Mouse (Mus musculus) embryo, embryonic 10.5 days (tissue): ENCODE measurements around the gene Paxx.

Experiments
- DNase-seq: peaks from one replicate; pipeline ENCODE4 v3.0.0-alpha.2; 2015; ENCODE audit warnings: low spot score

The Paxx gene

GRCm38 (mm10) chr2:25460551-25461309 is at the start of gene Paxx:
Paxx (minus strand) TSS chr2:25461094.
- peak; percentile 95 for DNase-seq

- DNase-seq = no peak
These were observed 49.0 kb upstream of the Paxx start for GRCm38 (mm10) chr2:25509912-25510311.

DNA sequence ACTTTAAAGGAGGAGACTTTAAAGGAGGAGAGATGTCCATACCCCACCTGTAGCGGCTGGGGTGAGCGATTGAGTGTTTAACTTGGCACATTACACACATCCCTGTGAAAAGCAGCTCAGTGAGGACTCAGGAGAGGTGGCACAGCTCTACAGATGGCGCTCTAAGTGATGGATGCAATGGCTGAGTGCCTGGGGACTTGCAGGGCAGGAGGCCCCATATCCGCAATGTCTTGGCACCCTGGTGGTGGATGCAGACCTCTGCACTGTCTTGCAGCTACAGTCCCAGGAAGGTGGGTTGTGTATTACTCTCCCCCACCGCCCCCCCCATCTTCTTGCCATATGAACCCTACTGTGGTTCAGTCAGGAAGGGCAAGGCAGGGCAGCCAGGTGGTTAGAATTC is 46.1 kb upstream of the Paxx start:
- DNase-seq = peak; percentile 29

DNA sequence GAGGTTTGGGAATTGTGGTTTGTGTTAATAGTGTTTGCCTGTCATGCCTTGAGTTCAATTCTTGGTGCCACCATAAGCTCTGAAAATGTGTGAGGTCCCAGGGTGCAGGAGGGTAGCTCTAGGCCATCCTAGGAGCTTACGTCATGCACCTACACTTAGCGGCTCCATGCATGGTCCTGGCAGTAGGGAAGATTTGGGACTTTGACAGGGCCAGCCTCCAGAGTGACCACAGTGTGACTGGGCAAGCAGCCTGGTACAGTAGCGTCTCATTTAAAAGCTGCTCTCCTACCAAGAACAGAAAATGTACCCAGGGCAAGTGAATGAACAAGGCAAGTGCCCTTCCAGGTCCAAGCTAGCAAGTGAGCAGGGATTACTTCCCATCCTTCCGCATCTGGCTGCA is 45.0 kb upstream of the Paxx start:
- DNase-seq = no peak

DNA sequence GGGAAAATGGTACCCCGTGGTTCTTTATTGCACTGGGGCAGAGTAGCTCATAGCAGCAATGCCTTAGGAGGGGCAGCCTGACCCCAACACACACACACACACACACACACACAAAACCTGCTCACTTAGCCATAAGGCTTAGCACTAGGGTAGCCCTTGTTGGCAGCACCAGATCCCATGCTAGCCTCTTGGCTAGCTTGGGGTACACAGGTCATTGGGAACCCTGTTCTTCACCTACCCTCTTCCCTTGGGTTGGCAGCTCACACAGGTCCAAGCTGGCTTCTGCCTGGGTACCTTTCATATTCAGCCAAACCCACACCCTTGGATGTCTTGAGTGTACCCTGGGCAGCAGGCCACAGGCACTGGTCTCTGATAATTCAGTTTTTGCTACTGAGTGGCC is 44.1 kb upstream of the Paxx start:
- no peak for DNase-seq

- no peak for DNase-seq
These were observed 43.6 kb upstream of the Paxx start for GRCm38 (mm10) chr2:25504538-25504937.

DNA sequence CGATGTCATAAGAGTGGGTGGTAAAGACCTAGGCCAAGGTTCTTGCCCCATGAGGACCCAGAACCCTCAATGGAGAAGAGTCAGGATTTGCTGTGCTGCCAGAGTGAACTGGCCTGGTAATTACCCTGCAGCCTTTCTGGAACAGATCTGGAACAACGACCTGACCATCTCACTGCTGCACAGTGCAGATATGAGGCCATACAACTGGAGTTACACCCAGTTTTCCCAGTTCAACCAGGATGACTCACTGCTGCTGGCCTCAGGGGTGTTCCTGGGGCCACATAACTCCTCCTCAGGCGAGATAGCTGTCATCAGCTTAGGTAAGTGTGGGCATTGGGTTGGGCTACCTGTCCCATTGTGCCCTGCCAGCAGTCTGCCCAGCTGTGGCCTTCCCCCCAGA is 41.8 kb upstream of the Paxx start:
- DNase-seq = no peak

GRCm38 (mm10) chr2:25501593-25502486 is 40.9 kb upstream of the Paxx start, which contains the start of gene C8g:
C8g (minus strand) TSS chr2:25501719.
- DNase-seq = peak; percentile 16

DNA sequence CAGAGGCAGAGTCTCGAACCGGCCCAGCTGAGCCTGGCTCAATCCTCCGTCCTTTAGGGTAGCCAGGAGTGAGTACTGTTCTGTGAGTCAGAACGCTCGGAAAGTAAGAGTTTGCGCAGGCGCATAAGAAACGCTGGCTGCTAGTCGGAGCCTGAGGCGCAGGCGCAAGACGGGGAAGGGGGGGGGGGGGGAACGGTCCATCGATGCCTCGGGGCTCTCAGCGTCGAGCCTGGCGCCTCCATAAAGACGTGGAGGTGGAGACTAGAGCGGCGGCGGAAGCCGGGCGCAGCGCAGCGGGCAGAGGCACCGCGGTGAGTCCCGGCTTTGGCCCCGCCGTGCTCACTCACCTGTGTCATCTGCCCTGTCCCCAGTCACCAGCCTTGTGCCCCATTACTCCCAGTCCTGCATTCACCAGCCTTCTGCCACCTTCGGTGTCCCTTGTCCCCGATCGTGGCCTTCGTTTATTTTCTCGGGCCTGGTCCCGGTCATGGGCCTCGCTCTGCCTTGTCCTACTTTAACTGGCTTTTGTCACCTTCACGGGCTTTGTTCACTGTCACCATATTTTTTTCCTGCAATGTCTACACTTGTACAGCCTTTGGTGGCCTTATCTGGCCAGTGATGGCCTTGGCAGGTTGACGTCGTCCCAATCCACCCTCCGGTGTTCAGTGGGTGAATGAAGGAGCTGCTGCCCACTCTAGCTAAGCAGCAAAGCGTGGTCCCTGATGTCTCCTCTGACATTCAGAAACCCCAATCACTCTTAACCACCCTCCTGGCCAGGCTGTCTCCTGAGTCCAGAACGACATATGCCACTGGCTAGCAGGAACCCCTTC is 39.9 kb upstream of the Paxx start, which contains the start of gene Fbxw5:
TSS of gene Fbxw5 (plus strand) at position 175 of the 830 bp plus-strand sequence.
- DNase-seq = peak; percentile 98

DNA sequence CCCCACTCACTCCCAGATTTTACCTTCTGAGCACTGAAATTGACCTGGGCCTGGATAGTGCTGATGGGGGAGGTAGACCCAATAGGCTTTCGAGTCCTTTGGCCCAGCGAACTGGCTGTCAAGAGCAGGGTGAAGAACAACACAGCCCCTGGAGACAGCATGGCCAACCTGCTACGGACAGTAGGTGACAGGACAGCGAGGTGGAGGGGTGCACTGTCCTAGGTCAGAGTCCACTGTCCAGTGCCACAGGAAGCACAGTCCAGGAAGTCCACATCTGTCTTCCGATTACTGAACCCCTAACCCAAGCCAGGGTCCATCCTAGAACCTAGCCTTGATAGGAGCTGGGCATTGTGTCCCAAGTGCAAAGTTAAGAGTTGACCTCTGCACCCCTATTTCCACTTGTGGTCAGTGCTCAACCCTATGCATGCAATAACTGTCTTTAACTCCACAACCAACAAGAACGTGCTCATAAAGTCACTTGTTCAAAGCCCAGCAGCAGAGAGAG is 39.2 kb upstream of the Paxx start:
- no peak for DNase-seq

- no peak for DNase-seq
These were observed 38.0 kb upstream of the Paxx start for GRCm38 (mm10) chr2:25498622-25499478.

DNA sequence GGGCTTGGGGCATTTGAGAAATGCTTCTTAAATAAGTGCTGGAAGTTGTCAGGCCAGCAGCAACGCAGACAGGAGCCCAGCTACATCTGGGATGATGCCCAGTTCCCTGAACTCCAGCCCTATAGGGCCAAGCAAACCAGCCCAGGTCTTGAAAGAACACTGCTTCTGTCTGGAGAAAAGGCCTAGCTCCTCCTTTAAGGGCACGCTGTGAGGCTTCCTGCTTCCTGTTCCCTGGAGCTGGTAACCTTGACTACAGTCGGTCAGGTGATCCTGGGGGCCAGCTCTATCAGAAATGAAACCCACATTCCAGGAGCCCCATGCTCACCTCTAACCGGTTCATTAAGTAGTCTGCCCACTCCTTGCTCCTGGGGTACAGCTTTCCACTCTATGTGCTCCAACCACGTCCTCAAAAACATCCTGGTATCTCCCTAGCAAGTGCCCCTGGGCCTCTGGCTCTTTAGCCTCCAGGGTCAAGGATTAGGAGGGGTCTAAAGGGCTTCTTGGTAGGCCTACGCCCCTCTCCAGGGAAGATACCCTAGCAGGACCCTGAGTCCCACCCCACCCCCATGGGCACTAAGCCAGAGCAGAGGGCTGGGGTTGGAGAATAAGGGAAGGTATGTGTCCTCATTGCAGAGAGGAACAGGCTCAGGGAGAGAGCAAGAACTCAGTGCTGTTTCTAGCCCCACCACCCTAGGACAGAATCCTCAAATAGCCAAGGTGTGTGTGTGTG is 37.1 kb upstream of the Paxx start:
- DNase-seq = peak; percentile 3

DNA sequence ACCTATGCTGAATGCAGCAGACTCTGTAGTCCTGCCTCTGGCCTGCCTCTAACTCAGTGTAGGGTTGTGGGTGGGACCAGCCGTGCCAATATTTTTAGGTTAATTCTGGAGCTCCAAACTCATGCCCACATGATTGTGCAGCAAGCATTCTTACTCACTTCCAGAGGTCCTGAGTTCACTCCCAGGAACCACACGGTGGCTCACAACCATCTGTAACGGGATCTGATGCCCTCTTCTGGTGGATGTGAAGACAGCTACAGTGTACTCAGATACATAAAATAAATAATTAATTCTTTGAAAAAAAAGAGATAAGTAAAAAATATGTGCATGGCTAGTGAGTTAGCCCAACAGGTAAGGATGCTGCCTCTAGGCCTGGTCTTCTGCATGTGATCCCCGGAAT is 35.6 kb upstream of the Paxx start:
- DNase-seq = peak; percentile 66

- no peak for DNase-seq
These were observed 32.6 kb upstream of the Paxx start, which contains the start of gene Lcn12 for GRCm38 (mm10) chr2:25493476-25493961. Lcn12 (minus strand) TSS chr2:25493911.

- no peak for DNase-seq
These were observed 32.1 kb upstream of the Paxx start for GRCm38 (mm10) chr2:25492988-25493387.

DNA sequence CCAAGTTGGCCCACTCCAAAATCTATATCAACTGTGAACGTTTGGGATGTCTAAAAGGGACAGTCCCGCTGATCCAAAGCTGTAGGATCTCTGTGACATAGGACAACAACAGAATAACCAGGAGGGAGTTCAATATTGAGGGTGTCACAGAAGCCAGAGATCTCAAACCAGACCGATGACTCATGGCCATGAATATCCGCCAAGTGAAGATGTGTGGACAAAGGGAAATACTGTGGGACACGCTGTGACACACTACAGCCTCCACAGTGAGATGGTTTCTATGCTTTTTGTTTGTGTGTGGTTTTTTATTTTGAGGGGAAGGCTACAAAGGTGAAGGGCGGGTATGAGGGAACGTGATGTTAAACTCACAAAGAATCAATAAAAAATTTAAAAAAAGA is 27.8 kb upstream of the Paxx start:
- DNase-seq = no peak

DNA sequence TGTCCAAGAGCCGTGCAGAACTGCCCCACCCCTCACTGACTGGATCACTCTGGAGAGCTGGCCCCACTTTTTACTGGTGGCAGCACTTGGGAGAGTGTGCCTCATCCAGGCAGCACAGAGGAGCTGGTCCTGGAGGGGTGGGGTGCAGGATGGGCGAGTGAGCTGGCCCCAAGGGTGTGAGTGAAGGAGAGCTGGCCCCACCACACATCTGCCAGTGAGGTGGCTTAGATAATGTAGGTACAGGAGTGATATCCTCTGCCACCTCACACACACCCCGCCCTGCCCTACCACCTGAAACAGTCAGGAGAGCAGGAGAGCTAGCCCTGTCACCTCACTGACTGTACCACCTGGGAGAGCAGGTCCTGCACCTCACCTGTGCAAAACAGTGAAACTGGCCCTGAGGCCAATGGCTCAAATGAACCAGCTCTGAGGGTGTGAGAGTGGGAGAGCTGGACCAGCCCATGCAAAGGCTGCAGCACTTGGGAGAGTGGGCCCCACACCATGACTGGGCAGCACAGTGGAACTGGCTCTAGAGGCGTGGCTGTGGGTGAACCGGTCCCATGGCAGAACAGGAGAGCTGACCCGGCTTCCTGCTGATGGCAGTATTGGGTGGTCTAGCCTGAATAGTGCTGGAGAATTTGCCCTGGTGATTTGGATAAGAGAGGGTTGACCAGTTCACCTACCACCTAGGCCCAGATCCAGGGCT is 27.2 kb upstream of the Paxx start:
- DNase-seq = no peak

- DNase-seq = no peak
These were observed 24.2 kb upstream of the Paxx start for GRCm38 (mm10) chr2:25484901-25485647.

DNA sequence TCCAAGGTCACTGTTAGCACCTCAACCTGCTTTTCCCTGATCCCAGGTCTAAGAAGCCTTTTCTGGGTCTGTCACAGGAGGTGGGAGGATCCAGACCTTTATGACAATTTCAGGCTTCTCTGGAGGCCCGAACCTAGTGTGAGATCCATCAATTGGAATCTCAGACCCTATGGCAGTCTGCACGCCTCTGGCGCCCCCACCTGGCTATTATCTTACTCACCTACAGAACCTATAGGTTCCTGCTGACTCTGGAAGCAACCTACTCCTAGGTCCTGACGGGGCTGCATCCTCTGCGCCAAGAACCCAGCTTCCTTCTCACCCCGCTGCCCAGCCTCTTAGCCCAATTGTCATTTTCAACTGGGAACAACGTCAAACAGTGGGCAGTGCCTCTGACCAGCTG is 22.1 kb upstream of the Paxx start:
- peak; percentile 53 for DNase-seq
